9 mouse cellular contexts compared by ENCODE assay signal in genomic region chr12:80917764-80918163, GRCm38 (mm10). TPM values are rescaled to one million over a fixed set of nuclear protein-coding genes. Genes with fewer than 3 reads are reported as not detected.
DNase-seq lines count a peak whose midpoint lies in the region; ATAC-seq and TF ChIP-seq lines count a peak whose summit lies in the region.
"Had no signal": no experiment of that assay in that cellular context is flagged by ENCODE, and none has a peak within 500 bp of the region (broad histone marks: within the 10 kb centered on the region; RNA-seq: fewer than 3 reads in every experiment).

No protein-coding gene starts in this region.

- DNase-seq in embryo, embryonic 10 days (ENCODE audit: low spot score) = peak; percentile 42
- no peak for DNase-seq in embryo, embryonic 9.5 days (ENCODE audit: extremely low spot score)
- peak; percentile 30 for DNase-seq in 3T3-L1 (ENCODE audit: low read depth, low spot score)
- DNase-seq in adrenal gland, postnatal 14 days = peak; percentile 44
- DNase-seq in lung, embryonic 14.5 days = peak; percentile 42
- DNase-seq in thymus, postnatal 25 days = peak; percentile 63
- DNase-seq in ovary, adult 18-20 months (ENCODE audit: low spot score) = no peak
- DNase-seq in forebrain, embryonic 10.5 days (ENCODE audit: extremely low spot score, low spot score) = no peak

- WGBS in lung, embryonic 14.5 days = 53% methylated on average over 7 of the region's 7 CpGs
- WGBS in forebrain, embryonic 10.5 days = 60% methylated on average over 7 of the region's 7 CpGs

- H3K4me2 ChIP-seq in lung, embryonic 14.5 days = no peak overlapping the region

- peak; percentile 45 for TF ChIP-seq CTCF in lung, embryonic 14.5 days (IDR thresholded peaks at IDR 0.05; ENCODE audit: low read depth)

- no peaks in the 10 kb centered on the region for H3K36me3 ChIP-seq in lung, embryonic 14.5 days (ENCODE audit: insufficient read depth)
- H3K36me3 ChIP-seq in forebrain, embryonic 10.5 days (replicated peaks) = no peaks in the 10 kb centered on the region

- H3K9me3 ChIP-seq in lung, embryonic 14.5 days (ENCODE audit: low read depth, low read length) = no peaks in the 10 kb centered on the region
- H3K9me3 ChIP-seq in forebrain, embryonic 10.5 days = no peaks in the 10 kb centered on the region

- H3K27ac ChIP-seq in lung, embryonic 14.5 days (ENCODE audit: low read depth) = no peak overlapping the region
- no peak overlapping the region for H3K27ac ChIP-seq in forebrain, embryonic 10.5 days

- no peak for ATAC-seq in lung, embryonic 14.5 days (ENCODE audit: insufficient read depth)

- no peak overlapping the region for H3K4me3 ChIP-seq in lung, embryonic 14.5 days (ENCODE audit: low read depth, low read length)
- no peak overlapping the region for H3K4me3 ChIP-seq in forebrain, embryonic 10.5 days

- H3K27me3 ChIP-seq in lung, embryonic 14.5 days (ENCODE audit: insufficient read depth, low read length) = no peaks in the 10 kb centered on the region
- H3K27me3 ChIP-seq in forebrain, embryonic 10.5 days (ENCODE audit: poor library complexity, severe bottlenecking) = peaks cover 2% of the 10 kb centered on the region; the same call in 1 of the 2 replicates

- H3K9ac ChIP-seq in lung, embryonic 14.5 days = no peak overlapping the region

- no peaks in the 10 kb centered on the region for H3K4me1 ChIP-seq in lung, embryonic 14.5 days (ENCODE audit: insufficient read depth)
- H3K4me1 ChIP-seq in forebrain, embryonic 10.5 days = peaks cover 3% of the 10 kb centered on the region

RNA-seq across cellular contexts. Expression of gene Srsf5, which starts 27.5 kb away (rescaled TPM):
- total RNA-seq in adrenal gland, postnatal 14 days (2021) = 383 and 441 TPM in 2 replicates
- polyA plus RNA-seq in lung, embryonic 14.5 days (2014; fragmentation: Nextera tagmentation; extraction: Ambion mirVana) = 357 and 378 TPM in 2 replicates
- polyA plus RNA-seq in forebrain, embryonic 10.5 days (2016; fragmentation: Nextera tagmentation; extraction: Ambion mirVana) = 538 and 563 TPM in 2 replicates

RNA-seq across cellular contexts. Expression of gene Slc10a1, which starts 50.7 kb away (rescaled TPM):
- 3.0 and 59.5 TPM in 2 replicates for total RNA-seq in adrenal gland, postnatal 14 days (2021)
- 0.53 and 1.0 TPM in 2 replicates for polyA plus RNA-seq in lung, embryonic 14.5 days (2014; fragmentation: Nextera tagmentation; extraction: Ambion mirVana)
- 0.60 and 0.79 TPM in 2 replicates for polyA plus RNA-seq in forebrain, embryonic 10.5 days (2016; fragmentation: Nextera tagmentation; extraction: Ambion mirVana)
- total RNA-seq: heart, postnatal 14 days had no signal

Comparison
In these comparisons a context has a peak if more than half of its experiments do, and no peak if none do; other contexts are left out.
1. DNase-seq: peak in embryo, embryonic 10 days (single experiment), 3T3-L1 (single experiment), adrenal gland, postnatal 14 days (single experiment), lung, embryonic 14.5 days (single experiment) and thymus, postnatal 25 days (single experiment); none in embryo, embryonic 9.5 days (single experiment), ovary, adult 18-20 months (single experiment) and forebrain, embryonic 10.5 days (single experiment).